Mouse (Mus musculus) forebrain, postnatal 0 days (tissue): ENCODE results near the gene Hpcal4. TPM values are rescaled to one million over a fixed set of nuclear protein-coding genes. Genes with fewer than 3 reads are reported as not detected.

ENCODE experiments used
- ATAC-seq: fragments of 200-750 bp; cut with Nextera tagmentation; 2 replicates; pipeline ENCODE4 v1.8.0; 2017; ENCODE audit warnings: mild to moderate bottlenecking, moderate library complexity
- DNase-seq: peaks from one replicate; pipeline ENCODE4 v3.0.0-alpha.2; 2015
- H3K27ac ChIP-seq: fragments of 300-500 bp; sonication (generic); 2 replicates; pipeline ENCODE4 v1.5.1; 2014; ENCODE audit warnings: low read depth, mild to moderate bottlenecking, antibody characterized with exemption, low read length, moderate library complexity, mixed read lengths
- H3K27me3 ChIP-seq: fragments of 300-500 bp; sonication (generic); 2 replicates; pipeline ENCODE4 v1.6.1; 2014; ENCODE audit warnings: mild to moderate bottlenecking, low read length, mixed read lengths; ENCODE audit not compliant: insufficient read depth
- H3K36me3 ChIP-seq: fragments of 300-500 bp; sonication (generic); 2 replicates; pipeline ENCODE4 v1.6.1; 2014; ENCODE audit warnings: mild to moderate bottlenecking, moderate library complexity; ENCODE audit not compliant: insufficient read depth
- H3K4me1 ChIP-seq: fragments of 300-500 bp; sonication (generic); 2 replicates; pipeline ENCODE4 v1.6.1; 2014; ENCODE audit warnings: antibody characterized with exemption; ENCODE audit not compliant: insufficient read depth
- H3K4me2 ChIP-seq: fragments of 300-500 bp; sonication (generic); 2 replicates; pipeline ENCODE4 v1.6.1; 2014; ENCODE audit warnings: low read depth, mild to moderate bottlenecking, moderate library complexity
- H3K4me3 ChIP-seq: fragments of 300-500 bp; sonication (generic); 2 replicates; pipeline ENCODE4 v1.5.1; 2014; ENCODE audit warnings: low read depth, low read length, mixed read lengths
- H3K9ac ChIP-seq: fragments of 300-500 bp; sonication (generic); 2 replicates; pipeline ENCODE4 v1.6.1; 2014; ENCODE audit warnings: mild to moderate bottlenecking
- H3K9me3 ChIP-seq: fragments of 300-500 bp; sonication (generic); 2 replicates; pipeline ENCODE4 v1.6.1; 2016; ENCODE audit warnings: low read length
- CTCF ChIP-seq: sonication (generic); IDR thresholded peaks from 2 replicates; pipeline ENCODE4 v1.5.1; 2016; ENCODE audit warnings: antibody characterized with exemption, control low read depth, low read depth
- WGBS: fragments of 180-500 bp; shearing (Covaris S2); extraction: QIAGEN DNeasy Blood & Tissue Kit; methylation state at CpG from one replicate; pipeline ENCODE4 v1.1.7; 2014; 5-methylcytosine and 5-hydroxymethylcytosine counted together
- polyA plus RNA-seq: library from polyadenylated mRNA; unstranded; fragments of >200 nt; fragmentation: Nextera tagmentation; extraction: Ambion mirVana; gene quantifications from 2 replicates; pipeline ENCODE4 v1.2.1, GENCODE M21; 2015
- total RNA-seq: library from RNA; depleted of rRNA; stranded (reverse); fragments of >200 nt; gene quantifications from 2 replicates; pipeline ENCODE4 v1.2.3, GENCODE M21; 2014; rRNA removed

The Hpcal4 gene
- total and polyA plus RNA-seq, 2 experiments from 2014 or later: 58.5 to 78.1 TPM

GRCm38 (mm10) chr4:123237386-123238266 lies 54.6 kb downstream of the Hpcal4 start:
- Histone ChIP-seq H3K4me2 (no peak overlapping the region), H3K9ac (no peak overlapping the region), H3K36me3 (no peaks in the 10 kb centered on the region), H3K4me3 (no peak overlapping the region), H3K4me1 (0 out of 2 replicates have a peak, but pooled peaks cover 4% of the 10 kb centered on the region), H3K27me3 (peaks cover 39% of the 10 kb centered on the region), H3K9me3 (no peaks in the 10 kb centered on the region), H3K27ac (no peak overlapping the region)
- WGBS: 68% methylated on average over 6 of the region's 6 CpGs
- DNase-seq (no peak), ATAC-seq (no peak)
- TF ChIP-seq CTCF: no peak

GRCm38 (mm10) chr4:123239361-123240203 lies 56.6 kb downstream of the Hpcal4 start:
- Histone ChIP-seq H3K9me3 (no peaks in the 10 kb centered on the region), H3K27me3 (peaks cover 23% of the 10 kb centered on the region), H3K4me2 (peak overlapping the region; percentile 41), H3K27ac (0 out of 2 replicates have a peak overlapping the region, but pooled peaks have one; percentile 36), H3K4me3 (peak overlapping the region; percentile 25), H3K9ac (0 out of 2 replicates have a peak overlapping the region, but pooled peaks have one; percentile 22), H3K4me1 (no peaks in the 10 kb centered on the region), H3K36me3 (no peaks in the 10 kb centered on the region)
- no peak for TF ChIP-seq CTCF
- ATAC-seq: peak; percentile 34; the same call in 1 of the 2 replicates
- no peak for DNase-seq
- 13% methylated on average over 52 of the region's 58 CpGs for WGBS

Other genes with a start within 250 kb of the Hpcal4 start
- gene Mfsd2a, start 222.0 kb upstream of the Hpcal4 start, total RNA-seq: 34.7 and 40.7 TPM in 2 replicates
- gene Mfsd2a, start 222.0 kb upstream of the Hpcal4 start, polyA plus RNA-seq: 30.6 and 33.4 TPM in 2 replicates
- gene Mycl, start 187.6 kb upstream of the Hpcal4 start, total RNA-seq: 106 and 113 TPM in 2 replicates
- 65.9 and 67.6 TPM in 2 replicates for gene Mycl, start 187.6 kb upstream of the Hpcal4 start, polyA plus RNA-seq
- 22.8 and 23.7 TPM in 2 replicates for gene Trit1, start 166.6 kb upstream of the Hpcal4 start, total RNA-seq
- gene Trit1, start 166.6 kb upstream of the Hpcal4 start, polyA plus RNA-seq: 20.4 and 22.1 TPM in 2 replicates
- gene Bmp8b, start 78.1 kb upstream of the Hpcal4 start, total RNA-seq: 0.31 and 0.62 TPM in 2 replicates
- gene Bmp8b, start 78.1 kb upstream of the Hpcal4 start, polyA plus RNA-seq: 0.15 and 0.40 TPM in 2 replicates
- gene Oxct2b, start 67.0 kb upstream of the Hpcal4 start, total RNA-seq: 0.62 TPM in 2 replicates
- 0.33 and 0.34 TPM in 2 replicates for gene Oxct2b, start 67.0 kb upstream of the Hpcal4 start, polyA plus RNA-seq
- gene Ppie, start 43.3 kb upstream of the Hpcal4 start, total RNA-seq: 28.9 and 34.2 TPM in 2 replicates
- 47.7 and 53.6 TPM in 2 replicates for gene Ppie, start 43.3 kb upstream of the Hpcal4 start, polyA plus RNA-seq
- 2.4 and 3.4 TPM in 2 replicates for gene Nt5c1a, start 18.3 kb downstream of the Hpcal4 start, total RNA-seq
- 0.26 and 0.33 TPM in 2 replicates for gene Nt5c1a, start 18.3 kb downstream of the Hpcal4 start, polyA plus RNA-seq
- 3.6 and 6.3 TPM in 2 replicates for gene Heyl, start 50.3 kb downstream of the Hpcal4 start, total RNA-seq
- 4.2 and 4.6 TPM in 2 replicates for gene Heyl, start 50.3 kb downstream of the Hpcal4 start, polyA plus RNA-seq
- 83.7 and 92.6 TPM in 2 replicates for gene Pabpc4, start 79.1 kb downstream of the Hpcal4 start, total RNA-seq
- 24.8 and 28.2 TPM in 2 replicates for gene Pabpc4, start 79.1 kb downstream of the Hpcal4 start, polyA plus RNA-seq
- gene Oxct2a, start 140.4 kb downstream of the Hpcal4 start, total RNA-seq: 0.15 and 0.19 TPM in 2 replicates
- gene Oxct2a, start 140.4 kb downstream of the Hpcal4 start, polyA plus RNA-seq: 0.08 TPM in 1 of 2 replicates, not detected in the other
- gene Bmp8a, start 160.0 kb downstream of the Hpcal4 start, total RNA-seq: 0.31 and 0.90 TPM in 2 replicates
- gene Bmp8a, start 160.0 kb downstream of the Hpcal4 start, polyA plus RNA-seq: 0.15 and 0.19 TPM in 2 replicates